Mouse (Mus musculus): ENCODE data around the gene Tmem163. TPM values are rescaled to one million over a fixed set of nuclear protein-coding genes. Genes with fewer than 3 reads are reported as not detected.
A peak's percentile ranks its signal among the peaks of the same experiment; 100 is the strongest.

The Tmem163 gene
- polyA plus RNA-seq, 1 experiment from 2014 or later: 1.0 TPM

DNA sequence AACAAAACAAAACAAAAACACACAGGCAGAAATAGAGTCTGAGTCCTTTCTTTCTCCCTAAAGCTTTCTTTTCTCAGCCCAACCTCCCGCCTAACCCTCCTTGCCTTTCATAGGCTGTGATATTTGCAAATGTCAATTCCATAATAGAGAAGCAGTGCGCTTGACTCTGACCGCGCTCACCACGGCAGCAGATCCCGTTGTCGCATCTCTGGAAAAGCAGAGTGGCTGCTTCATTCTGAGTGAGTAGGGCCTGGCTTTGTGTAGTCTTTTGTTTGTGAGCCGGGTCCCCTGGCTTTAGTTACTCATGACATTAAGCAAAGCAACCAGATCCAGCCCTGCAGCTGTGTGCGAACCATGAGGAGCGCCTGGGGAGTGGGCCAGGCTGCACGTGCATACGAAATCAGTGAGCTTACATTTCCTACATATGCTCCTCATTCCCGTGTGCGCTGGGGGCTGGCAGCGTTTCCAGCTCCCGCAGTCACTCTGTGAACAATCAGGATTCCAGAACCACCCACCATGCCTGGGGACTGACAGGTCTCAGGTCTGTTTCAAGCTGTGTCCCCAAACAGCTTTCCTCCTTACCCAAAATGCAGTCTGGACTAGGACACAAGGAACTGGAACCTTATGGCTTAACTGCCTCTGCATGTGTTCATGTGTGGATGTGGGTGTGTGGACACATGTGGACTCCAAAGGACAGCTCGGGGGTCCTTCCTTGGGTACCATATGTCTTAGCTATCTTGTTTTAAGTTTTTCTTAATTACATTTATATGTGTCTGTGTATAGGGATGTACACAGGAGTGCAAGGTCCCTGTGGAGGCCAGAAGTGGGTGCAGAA, 141.9 kb downstream of the Tmem163 start:
- Histone ChIP-seq H3K4me2 (replicated peaks; ENCODE audit: low read depth, low read length) (peak overlapping the region; percentile 33), H3K4me1 (ENCODE audit: control insufficient read depth, insufficient read depth, low read length) (0 out of 2 replicates have a peak, but pooled peaks cover 2% of the 10 kb centered on the region), H3K4me3 (ENCODE audit: low read depth, low read length) (no peak overlapping the region), H3K27me3 (ENCODE audit: control insufficient read depth, insufficient read depth, low read length) (no peaks in the 10 kb centered on the region), H3K9me3 (ENCODE audit: control insufficient read depth, low read depth, low read length) (no peaks in the 10 kb centered on the region), H3K27ac (ENCODE audit: low read length) (no peak overlapping the region), H3K36me3 (ENCODE audit: control insufficient read depth, insufficient read depth, low read length) (no peaks in the 10 kb centered on the region), H3K9ac (replicated peaks; ENCODE audit: low read depth, low read length) (no peak overlapping the region)
- WGBS: 22% methylated on average over 17 of the region's 17 CpGs
- peak; percentile 53; the same call in 1 of the 2 replicates for ATAC-seq (ENCODE audit: insufficient number of reproducible peaks, insufficient read depth, low FRiP score, low read depth)

DNA sequence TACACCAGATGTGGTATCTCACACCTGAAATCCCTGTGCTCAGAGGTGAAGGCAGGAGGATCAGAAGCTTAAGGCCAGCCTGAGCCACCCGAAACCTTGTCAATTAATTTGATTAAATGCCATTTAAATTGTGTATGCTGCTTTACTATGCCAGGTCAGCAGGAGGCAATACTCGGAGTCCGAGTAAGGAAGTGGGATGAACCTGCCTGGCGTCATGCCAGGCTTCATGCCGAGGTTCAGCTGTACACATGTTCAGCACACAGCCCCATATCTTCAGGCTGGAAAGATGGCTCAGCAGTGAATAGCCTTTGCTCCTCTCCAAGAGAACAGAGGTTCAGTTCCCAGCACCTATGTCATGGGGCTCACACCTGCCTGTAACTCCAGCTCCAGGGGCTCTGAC, 142.9 kb downstream of the Tmem163 start:
- no peak overlapping the region for H3K9ac ChIP-seq (replicated peaks; ENCODE audit: low read depth, low read length)
- H3K27me3 ChIP-seq (ENCODE audit: control insufficient read depth, insufficient read depth, low read length): no peaks in the 10 kb centered on the region
- no peak for ATAC-seq (ENCODE audit: insufficient number of reproducible peaks, insufficient read depth, low FRiP score, low read depth)
- no peaks in the 10 kb centered on the region for H3K9me3 ChIP-seq (ENCODE audit: control insufficient read depth, low read depth, low read length)
- no peaks in the 10 kb centered on the region for H3K36me3 ChIP-seq (ENCODE audit: control insufficient read depth, insufficient read depth, low read length)
- H3K4me1 ChIP-seq (ENCODE audit: control insufficient read depth, insufficient read depth, low read length): 0 out of 2 replicates have a peak, but pooled peaks cover 2% of the 10 kb centered on the region
- no peak overlapping the region for H3K4me3 ChIP-seq (ENCODE audit: low read depth, low read length)
- 24% methylated on average over 5 of the region's 5 CpGs for WGBS
- H3K27ac ChIP-seq (ENCODE audit: low read length): no peak overlapping the region
- no peak overlapping the region for H3K4me2 ChIP-seq (replicated peaks; ENCODE audit: low read depth, low read length)

DNA sequence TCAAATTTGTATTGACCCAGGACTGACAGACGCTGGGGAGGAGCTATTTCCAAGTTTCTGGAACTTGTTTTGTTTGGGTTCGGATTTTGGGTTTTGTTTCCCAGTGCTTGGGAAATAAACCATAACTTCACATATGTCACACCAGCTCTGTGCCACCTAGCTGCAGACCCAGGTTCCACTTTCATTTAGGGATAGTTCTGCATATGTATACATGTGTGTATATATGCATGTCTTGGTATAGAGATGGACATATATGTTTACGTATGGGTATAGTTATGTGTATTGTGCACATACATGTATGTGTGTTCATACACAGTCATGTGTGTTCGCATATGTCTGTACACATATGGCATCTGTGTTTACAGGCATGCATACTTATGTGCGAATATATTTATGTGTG, 147.6 kb downstream of the Tmem163 start:
- H3K9ac ChIP-seq (replicated peaks; ENCODE audit: low read depth, low read length): no peak overlapping the region
- WGBS: 75% methylated on average over 5 of the region's 5 CpGs
- ATAC-seq (ENCODE audit: insufficient number of reproducible peaks, insufficient read depth, low FRiP score, low read depth): no peak
- no peaks in the 10 kb centered on the region for H3K36me3 ChIP-seq (ENCODE audit: control insufficient read depth, insufficient read depth, low read length)
- H3K4me2 ChIP-seq (replicated peaks; ENCODE audit: low read depth, low read length): no peak overlapping the region
- no peak overlapping the region for H3K4me3 ChIP-seq (ENCODE audit: low read depth, low read length)
- H3K4me1 ChIP-seq (ENCODE audit: control insufficient read depth, insufficient read depth, low read length): no peaks in the 10 kb centered on the region
- H3K27me3 ChIP-seq (ENCODE audit: control insufficient read depth, insufficient read depth, low read length): no peaks in the 10 kb centered on the region
- no peaks in the 10 kb centered on the region for H3K9me3 ChIP-seq (ENCODE audit: control insufficient read depth, low read depth, low read length)
- H3K27ac ChIP-seq (ENCODE audit: low read length): no peak overlapping the region

DNA sequence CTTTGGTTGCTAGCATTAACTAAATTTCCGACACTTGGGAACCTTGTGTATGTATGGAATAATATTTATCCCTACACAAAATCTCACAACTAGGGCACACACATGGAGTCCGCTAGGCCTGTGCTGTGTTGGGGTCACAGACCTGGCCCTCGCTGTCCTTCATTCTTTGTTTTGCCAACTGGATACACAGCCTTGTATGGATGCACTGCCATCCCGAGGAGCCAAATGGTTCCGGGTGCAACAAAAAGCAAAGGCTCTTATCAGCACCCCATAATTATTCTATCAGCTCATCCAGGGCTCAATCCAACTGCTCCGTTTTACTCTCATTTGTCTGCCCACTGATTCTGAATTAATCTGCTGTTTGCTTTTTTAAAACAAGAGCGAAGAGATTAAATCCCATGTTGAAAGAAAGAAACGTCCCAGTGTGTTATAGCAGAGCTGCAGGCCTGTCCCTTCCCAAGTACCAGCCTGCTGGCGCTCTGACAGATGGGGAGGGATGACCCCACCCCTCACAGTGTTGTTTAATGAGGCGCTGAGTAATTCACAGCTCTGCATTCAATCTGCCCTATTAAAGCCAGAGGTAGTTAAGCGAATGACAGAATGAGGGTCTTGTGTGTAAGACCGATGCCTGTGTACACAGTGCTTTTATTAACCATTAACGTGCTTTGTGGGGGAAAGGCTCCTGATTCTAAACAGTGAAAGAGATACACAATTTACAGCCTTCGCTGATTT, 148.3 kb downstream of the Tmem163 start:
- ATAC-seq (ENCODE audit: insufficient number of reproducible peaks, insufficient read depth, low FRiP score, low read depth): peak; percentile 48
- Histone ChIP-seq H3K9me3 (ENCODE audit: control insufficient read depth, low read depth, low read length) (no peaks in the 10 kb centered on the region), H3K27ac (ENCODE audit: low read length) (no peak overlapping the region), H3K36me3 (ENCODE audit: control insufficient read depth, insufficient read depth, low read length) (no peaks in the 10 kb centered on the region), H3K4me3 (ENCODE audit: low read depth, low read length) (no peak overlapping the region), H3K9ac (replicated peaks; ENCODE audit: low read depth, low read length) (no peak overlapping the region), H3K4me2 (replicated peaks; ENCODE audit: low read depth, low read length) (no peak overlapping the region), H3K27me3 (ENCODE audit: control insufficient read depth, insufficient read depth, low read length) (no peaks in the 10 kb centered on the region), H3K4me1 (ENCODE audit: control insufficient read depth, insufficient read depth, low read length) (no peaks in the 10 kb centered on the region)
- 32% methylated on average over 14 of the region's 14 CpGs for WGBS

DNA sequence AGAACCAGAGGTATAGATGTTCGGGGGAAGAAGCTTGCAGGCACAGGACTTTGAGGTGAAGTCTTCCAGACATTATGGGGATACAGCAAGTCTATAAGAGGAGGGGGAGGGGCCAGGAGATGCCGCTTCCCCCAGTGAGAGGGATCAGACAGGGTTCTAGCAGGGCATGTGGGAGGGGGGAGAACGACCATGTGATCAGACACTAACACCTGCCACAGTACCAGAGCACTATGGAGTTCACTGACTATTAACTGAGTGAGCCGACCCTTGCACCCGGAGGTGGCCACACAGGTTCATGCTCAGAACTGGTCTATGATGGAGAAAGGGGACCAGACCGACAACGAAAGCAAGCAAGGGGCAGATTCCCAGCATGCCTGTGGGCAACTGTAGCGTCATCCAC, 156.0 kb downstream of the Tmem163 start:
- Histone ChIP-seq H3K9me3 (ENCODE audit: control insufficient read depth, low read depth, low read length) (no peaks in the 10 kb centered on the region), H3K36me3 (ENCODE audit: control insufficient read depth, insufficient read depth, low read length) (no peaks in the 10 kb centered on the region), H3K4me1 (ENCODE audit: control insufficient read depth, insufficient read depth, low read length) (no peaks in the 10 kb centered on the region), H3K27me3 (ENCODE audit: control insufficient read depth, insufficient read depth, low read length) (no peaks in the 10 kb centered on the region), H3K4me2 (replicated peaks; ENCODE audit: low read depth, low read length) (no peak overlapping the region), H3K9ac (replicated peaks; ENCODE audit: low read depth, low read length) (no peak overlapping the region), H3K4me3 (ENCODE audit: low read depth, low read length) (no peak overlapping the region), H3K27ac (ENCODE audit: low read length) (no peak overlapping the region)
- ATAC-seq (ENCODE audit: insufficient number of reproducible peaks, insufficient read depth, low FRiP score, low read depth): no peak
- WGBS: 73% methylated on average over 8 of the region's 8 CpGs

DNA sequence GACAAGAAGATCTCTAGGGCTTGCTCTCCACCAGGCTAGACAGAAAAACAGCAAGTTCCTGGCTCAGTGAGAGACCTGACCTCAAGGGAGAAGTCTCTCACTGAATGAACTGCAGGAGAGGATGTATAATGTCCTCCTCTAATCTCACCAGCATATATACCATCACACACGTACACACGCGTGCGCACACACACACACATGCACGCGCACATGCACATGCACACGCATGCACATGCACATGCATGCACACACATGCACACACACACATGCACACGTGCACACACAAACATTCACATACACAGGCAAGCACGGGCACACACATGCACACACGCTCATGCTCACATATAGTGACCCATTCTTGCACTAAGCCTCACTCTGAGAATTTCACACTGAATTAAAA, 164.5 kb downstream of the Tmem163 start:
- Histone ChIP-seq H3K9me3 (ENCODE audit: control insufficient read depth, low read depth, low read length) (no peaks in the 10 kb centered on the region), H3K36me3 (ENCODE audit: control insufficient read depth, insufficient read depth, low read length) (no peaks in the 10 kb centered on the region), H3K4me1 (ENCODE audit: control insufficient read depth, insufficient read depth, low read length) (no peaks in the 10 kb centered on the region), H3K27ac (ENCODE audit: low read length) (no peak overlapping the region), H3K9ac (replicated peaks; ENCODE audit: low read depth, low read length) (no peak overlapping the region), H3K27me3 (ENCODE audit: control insufficient read depth, insufficient read depth, low read length) (no peaks in the 10 kb centered on the region), H3K4me3 (ENCODE audit: low read depth, low read length) (no peak overlapping the region), H3K4me2 (replicated peaks; ENCODE audit: low read depth, low read length) (no peak overlapping the region)
- ATAC-seq (ENCODE audit: insufficient number of reproducible peaks, insufficient read depth, low FRiP score, low read depth): no peak
- WGBS: 98% methylated on average over 10 of the region's 10 CpGs

DNA sequence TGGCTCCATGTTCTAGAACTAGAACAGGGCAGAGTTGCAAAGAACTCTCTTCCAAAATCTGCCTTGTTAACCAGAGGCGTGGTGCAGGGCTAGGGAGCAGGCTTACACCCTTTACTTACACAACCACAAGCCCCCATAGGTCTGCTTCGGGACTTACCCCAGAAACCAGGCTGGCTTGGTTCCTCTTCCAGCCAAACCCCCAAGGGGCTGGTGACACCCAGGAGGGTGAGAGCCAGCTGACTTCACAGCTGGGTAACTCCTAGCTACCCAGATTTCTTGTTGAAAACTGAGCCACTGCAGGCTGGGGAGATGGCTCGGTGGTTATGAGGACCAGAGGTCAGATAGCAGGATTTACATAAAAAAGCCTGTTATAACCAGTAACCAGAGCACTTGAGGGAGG, 164.9 kb downstream of the Tmem163 start:
- Histone ChIP-seq H3K4me2 (replicated peaks; ENCODE audit: low read depth, low read length) (no peak overlapping the region), H3K4me1 (ENCODE audit: control insufficient read depth, insufficient read depth, low read length) (no peaks in the 10 kb centered on the region)

DNA sequence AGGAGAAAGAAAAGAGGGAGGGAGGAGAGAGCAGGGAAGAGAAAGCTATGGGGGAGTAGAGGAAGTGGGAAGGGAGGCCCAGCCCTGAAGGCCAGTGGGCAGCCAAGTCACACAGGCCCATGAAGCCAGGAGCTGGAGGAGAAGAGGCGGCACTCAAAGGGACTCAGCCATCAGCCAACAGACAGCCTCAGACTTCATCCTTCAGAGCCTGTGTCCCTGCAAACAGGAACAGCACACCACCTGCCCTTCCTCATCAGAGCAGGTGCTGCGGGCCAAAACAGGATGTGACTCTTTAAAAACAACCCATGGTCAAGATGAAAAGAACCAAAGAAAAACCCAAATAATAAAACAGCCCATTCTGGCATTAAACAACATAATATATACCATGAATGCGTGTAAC, 165.7 kb downstream of the Tmem163 start:
- Histone ChIP-seq H3K36me3 (ENCODE audit: control insufficient read depth, insufficient read depth, low read length) (no peaks in the 10 kb centered on the region), H3K4me3 (ENCODE audit: low read depth, low read length) (no peak overlapping the region), H3K4me1 (ENCODE audit: control insufficient read depth, insufficient read depth, low read length) (no peaks in the 10 kb centered on the region), H3K4me2 (replicated peaks; ENCODE audit: low read depth, low read length) (no peak overlapping the region), H3K9ac (replicated peaks; ENCODE audit: low read depth, low read length) (no peak overlapping the region), H3K9me3 (ENCODE audit: control insufficient read depth, low read depth, low read length) (no peaks in the 10 kb centered on the region), H3K27ac (ENCODE audit: low read length) (no peak overlapping the region), H3K27me3 (ENCODE audit: control insufficient read depth, insufficient read depth, low read length) (no peaks in the 10 kb centered on the region)
- no peak for ATAC-seq (ENCODE audit: insufficient number of reproducible peaks, insufficient read depth, low FRiP score, low read depth)
- WGBS: 92% methylated on average over 3 of the region's 3 CpGs

More for the DNA sequence above, 164.9 kb downstream of the Tmem163 start:
- H3K27me3 ChIP-seq (ENCODE audit: control insufficient read depth, insufficient read depth, low read length): no peaks in the 10 kb centered on the region
- H3K4me3 ChIP-seq (ENCODE audit: low read depth, low read length): no peak overlapping the region
- no peak overlapping the region for H3K27ac ChIP-seq (ENCODE audit: low read length)
- WGBS: 70% methylated on average over 3 of the region's 3 CpGs
- no peak overlapping the region for H3K9ac ChIP-seq (replicated peaks; ENCODE audit: low read depth, low read length)
- H3K9me3 ChIP-seq (ENCODE audit: control insufficient read depth, low read depth, low read length): no peaks in the 10 kb centered on the region
- no peak for ATAC-seq (ENCODE audit: insufficient number of reproducible peaks, insufficient read depth, low FRiP score, low read depth)
- no peaks in the 10 kb centered on the region for H3K36me3 ChIP-seq (ENCODE audit: control insufficient read depth, insufficient read depth, low read length)
